Comparison of ENCODE assay signal across 8 mouse cellular contexts in genomic region chr7:127511241-127511640, GRCm38 (mm10). TPM values are rescaled to one million over a fixed set of nuclear protein-coding genes. Genes with fewer than 3 reads are reported as not detected.
A peak's percentile ranks its signal among the peaks of the same experiment; 100 is the strongest.
DNase-seq lines count a peak whose midpoint lies in the region; ATAC-seq lines count a peak whose summit lies in the region.

No protein-coding gene starts in this region.

- ATAC-seq in heart, embryonic 12.5 days (ENCODE audit: insufficient number of reproducible peaks, low FRiP score), result no peak
- ATAC-seq in liver, embryonic 11.5 days (replicated peaks; ENCODE audit: low FRiP score), result no peak
- ATAC-seq in stomach, embryonic 15.5 days (ENCODE audit: insufficient read depth, low FRiP score, low read depth), result no peak

- H3K9me3 ChIP-seq in heart, embryonic 12.5 days (replicated peaks), result no peaks in the 10 kb centered on the region; the same call in 1 of the 2 replicates
- no peaks in the 10 kb centered on the region for H3K9me3 ChIP-seq in hindbrain, embryonic 10.5 days
- no peaks in the 10 kb centered on the region for H3K9me3 ChIP-seq in liver, embryonic 11.5 days (ENCODE audit: control insufficient read depth, low read length)
- H3K9me3 ChIP-seq in stomach, embryonic 15.5 days, result no peaks in the 10 kb centered on the region

- intact Hi-C loops in heart, postnatal 25 days (cut with DNase I), result loop anchor here (5.0 kb wide), 2 partner anchors 76 to 249 kb away; partner anchors contain the start of genes Ccdc189, Dctpp1 and Rnf40

- WGBS in heart, embryonic 12.5 days, result 44% methylated on average over 8 of the region's 8 CpGs
- 37% methylated on average over 8 of the region's 8 CpGs for WGBS in hindbrain, embryonic 10.5 days
- 38% methylated on average over 8 of the region's 8 CpGs for WGBS in liver, embryonic 11.5 days
- 34% methylated on average over 8 of the region's 8 CpGs for WGBS in stomach, embryonic 15.5 days

- no peak for DNase-seq in heart, postnatal 25 days (ENCODE audit: low spot score)
- DNase-seq in c-Kit-positive CD71-positive TER-119-negative erythroid progenitor cells, embryonic 14.5 days (ENCODE audit: low read depth), result peak; percentile 22
- DNase-seq in hindbrain, embryonic 10.5 days (ENCODE audit: low spot score), result no peak
- no peak for DNase-seq in liver, embryonic 11.5 days (ENCODE audit: low spot score)
- no peak for DNase-seq in layer of hippocampus, adult 8-10 months (ENCODE audit: low spot score in 2 of 2)
- DNase-seq in left cerebral cortex, adult 11 months (ENCODE audit: low spot score), result no peak

- no peaks in the 10 kb centered on the region for H3K27me3 ChIP-seq in heart, embryonic 12.5 days (replicated peaks)
- no peaks in the 10 kb centered on the region for H3K27me3 ChIP-seq in hindbrain, embryonic 10.5 days (ENCODE audit: insufficient read depth, poor library complexity, severe bottlenecking)
- H3K27me3 ChIP-seq in liver, embryonic 11.5 days (replicated peaks; ENCODE audit: control insufficient read depth, insufficient read depth, low read length), result no peaks in the 10 kb centered on the region
- no peaks in the 10 kb centered on the region for H3K27me3 ChIP-seq in stomach, embryonic 15.5 days (replicated peaks)

- peak overlapping the region; percentile 89; the same call in 1 of the 2 replicates for H3K9ac ChIP-seq in heart, embryonic 12.5 days
- H3K9ac ChIP-seq in liver, embryonic 11.5 days (ENCODE audit: low read depth, low read length), result peak overlapping the region; percentile 82
- H3K9ac ChIP-seq in stomach, embryonic 15.5 days, result no peak overlapping the region

- H3K36me3 ChIP-seq in heart, embryonic 12.5 days, result peaks cover 18% of the 10 kb centered on the region
- peaks cover 32% of the 10 kb centered on the region for H3K36me3 ChIP-seq in hindbrain, embryonic 10.5 days
- peaks cover 15% of the 10 kb centered on the region for H3K36me3 ChIP-seq in liver, embryonic 11.5 days (ENCODE audit: control insufficient read depth, insufficient read depth, low read length)
- peaks cover 6% of the 10 kb centered on the region; the same call in 1 of the 2 replicates for H3K36me3 ChIP-seq in stomach, embryonic 15.5 days

- H3K4me3 ChIP-seq in heart, embryonic 12.5 days, result peak overlapping the region; percentile 84
- peak overlapping the region; percentile 87 for H3K4me3 ChIP-seq in hindbrain, embryonic 10.5 days
- peak overlapping the region; percentile 79 for H3K4me3 ChIP-seq in liver, embryonic 11.5 days (ENCODE audit: low read depth, low read length)
- H3K4me3 ChIP-seq in stomach, embryonic 15.5 days (replicated peaks), result peak overlapping the region; percentile 82

- H3K4me2 ChIP-seq in heart, embryonic 12.5 days, result peak overlapping the region; percentile 64
- H3K4me2 ChIP-seq in liver, embryonic 11.5 days, result peak overlapping the region; percentile 73
- H3K4me2 ChIP-seq in stomach, embryonic 15.5 days, result peak overlapping the region; percentile 66

- peaks cover 17% of the 10 kb centered on the region for H3K4me1 ChIP-seq in heart, embryonic 12.5 days (replicated peaks)
- H3K4me1 ChIP-seq in hindbrain, embryonic 10.5 days (replicated peaks), result peaks cover 26% of the 10 kb centered on the region
- peaks cover 6% of the 10 kb centered on the region; the same call in 1 of the 2 replicates for H3K4me1 ChIP-seq in liver, embryonic 11.5 days (replicated peaks; ENCODE audit: control insufficient read depth, insufficient read depth, low read length)
- peaks cover 5% of the 10 kb centered on the region; the same call in 1 of the 2 replicates for H3K4me1 ChIP-seq in stomach, embryonic 15.5 days

- H3K27ac ChIP-seq in heart, embryonic 12.5 days (ENCODE audit: poor library complexity, severe bottlenecking), result peak overlapping the region; percentile 98
- H3K27ac ChIP-seq in hindbrain, embryonic 10.5 days, result peak overlapping the region; percentile 99
- peak overlapping the region; percentile 94 for H3K27ac ChIP-seq in liver, embryonic 11.5 days (ENCODE audit: low read depth, low read length)
- H3K27ac ChIP-seq in stomach, embryonic 15.5 days, result peak overlapping the region; percentile 99

RNA-seq across cellular contexts. Expression of gene Srcap, which starts 0.5 kb away (rescaled TPM):
- polyA plus RNA-seq in heart, embryonic 12.5 days (2016; fragmentation: Nextera tagmentation; extraction: Ambion mirVana), result 51.8 and 54.3 TPM in 2 replicates
- total RNA-seq in heart, postnatal 25 days (2021), result 10 to 100 TPM; 54.4 to 58.7 TPM
- polyA plus RNA-seq in hindbrain, embryonic 10.5 days (2016; fragmentation: Nextera tagmentation; extraction: Ambion mirVana), result 54.9 and 71.4 TPM in 2 replicates
- polyA plus RNA-seq in liver, embryonic 11.5 days (2014; fragmentation: Nextera tagmentation; extraction: Ambion mirVana), result 40.3 and 45.5 TPM in 2 replicates
- 49.7 and 55.4 TPM in 2 replicates for polyA plus RNA-seq in stomach, embryonic 15.5 days (2015; fragmentation: Nextera tagmentation; extraction: Ambion mirVana)
- 100 to 1,000 TPM; 118 to 139 (median 120) TPM for total RNA-seq in layer of hippocampus, adult 8-10 months (2022)

RNA-seq across cellular contexts. Expression of gene Gm42715, which starts 8.1 kb away (rescaled TPM):
- 8.5 and 9.1 TPM in 2 replicates for polyA plus RNA-seq in heart, embryonic 12.5 days (2016; fragmentation: Nextera tagmentation; extraction: Ambion mirVana)
- total RNA-seq in heart, postnatal 25 days (2021), result 10 to 100 TPM in 1 of 2 experiments, 1 to 10 TPM in 1; 10.0 to 10.1 TPM
- 16.5 and 18.1 TPM in 2 replicates for polyA plus RNA-seq in hindbrain, embryonic 10.5 days (2016; fragmentation: Nextera tagmentation; extraction: Ambion mirVana)
- polyA plus RNA-seq in liver, embryonic 11.5 days (2014; fragmentation: Nextera tagmentation; extraction: Ambion mirVana), result 13.0 and 16.1 TPM in 2 replicates
- polyA plus RNA-seq in stomach, embryonic 15.5 days (2015; fragmentation: Nextera tagmentation; extraction: Ambion mirVana), result 13.4 and 14.8 TPM in 2 replicates
- total RNA-seq in layer of hippocampus, adult 8-10 months (2022), result 10 to 100 TPM in 1 of 4 experiments, 1 to 10 TPM in 3; 8.1 to 17.1 (median 9.6) TPM

RNA-seq across cellular contexts. Expression of gene Fbrs, which starts 32.2 kb away (rescaled TPM):
- 8.4 and 9.9 TPM in 2 replicates for polyA plus RNA-seq in heart, embryonic 12.5 days (2016; fragmentation: Nextera tagmentation; extraction: Ambion mirVana)
- total RNA-seq in heart, postnatal 25 days (2021), result 10 to 100 TPM; 32.9 to 34.0 TPM
- 9.0 and 12.0 TPM in 2 replicates for polyA plus RNA-seq in hindbrain, embryonic 10.5 days (2016; fragmentation: Nextera tagmentation; extraction: Ambion mirVana)
- 8.9 and 12.4 TPM in 2 replicates for polyA plus RNA-seq in liver, embryonic 11.5 days (2014; fragmentation: Nextera tagmentation; extraction: Ambion mirVana)
- polyA plus RNA-seq in stomach, embryonic 15.5 days (2015; fragmentation: Nextera tagmentation; extraction: Ambion mirVana), result 12.2 and 13.8 TPM in 2 replicates
- total RNA-seq in layer of hippocampus, adult 8-10 months (2022), result 10 to 100 TPM; 56.2 to 72.2 (median 65.5) TPM

RNA-seq across cellular contexts. Expression of gene Tmem265, which starts 49.9 kb away (rescaled TPM):
- 1.4 and 3.1 TPM in 2 replicates for polyA plus RNA-seq in heart, embryonic 12.5 days (2016; fragmentation: Nextera tagmentation; extraction: Ambion mirVana)
- not detected for total RNA-seq in heart, postnatal 25 days (2021)
- 7.9 and 13.7 TPM in 2 replicates for polyA plus RNA-seq in hindbrain, embryonic 10.5 days (2016; fragmentation: Nextera tagmentation; extraction: Ambion mirVana)
- polyA plus RNA-seq in liver, embryonic 11.5 days (2014; fragmentation: Nextera tagmentation; extraction: Ambion mirVana), result 6.9 and 11.1 TPM in 2 replicates
- polyA plus RNA-seq in stomach, embryonic 15.5 days (2015; fragmentation: Nextera tagmentation; extraction: Ambion mirVana), result 5.6 and 6.0 TPM in 2 replicates
- total RNA-seq in layer of hippocampus, adult 8-10 months (2022), result 1 to 10 TPM in 1 of 4 experiments, under 1 TPM in 1, not detected in 2; 0.78 to 1.7 TPM

RNA-seq across cellular contexts. Expression of gene Prr14, which starts 51.8 kb away (rescaled TPM):
- 33.8 and 35.2 TPM in 2 replicates for polyA plus RNA-seq in heart, embryonic 12.5 days (2016; fragmentation: Nextera tagmentation; extraction: Ambion mirVana)
- 10 to 100 TPM; 26.0 to 26.3 TPM for total RNA-seq in heart, postnatal 25 days (2021)
- polyA plus RNA-seq in hindbrain, embryonic 10.5 days (2016; fragmentation: Nextera tagmentation; extraction: Ambion mirVana), result 53.1 and 65.9 TPM in 2 replicates
- 39.0 and 40.6 TPM in 2 replicates for polyA plus RNA-seq in liver, embryonic 11.5 days (2014; fragmentation: Nextera tagmentation; extraction: Ambion mirVana)
- polyA plus RNA-seq in stomach, embryonic 15.5 days (2015; fragmentation: Nextera tagmentation; extraction: Ambion mirVana), result 38.6 and 38.8 TPM in 2 replicates
- 10 to 100 TPM; 30.0 to 35.5 (median 34.0) TPM for total RNA-seq in layer of hippocampus, adult 8-10 months (2022)
